Mouse (Mus musculus) right cerebral cortex, postnatal 4 days (tissue): ENCODE measurements around the gene Btnl6.
"Not testable (repeated sequence)": the region's sequence is repeated elsewhere in the genome, so short reads cannot be mapped to it uniquely, and the experiment has no call there.

ENCODE experiments used
- DNase-seq: peaks from one replicate; pipeline ENCODE4 v3.0.0-alpha.2; 2022

Gene Btnl6

DNA sequence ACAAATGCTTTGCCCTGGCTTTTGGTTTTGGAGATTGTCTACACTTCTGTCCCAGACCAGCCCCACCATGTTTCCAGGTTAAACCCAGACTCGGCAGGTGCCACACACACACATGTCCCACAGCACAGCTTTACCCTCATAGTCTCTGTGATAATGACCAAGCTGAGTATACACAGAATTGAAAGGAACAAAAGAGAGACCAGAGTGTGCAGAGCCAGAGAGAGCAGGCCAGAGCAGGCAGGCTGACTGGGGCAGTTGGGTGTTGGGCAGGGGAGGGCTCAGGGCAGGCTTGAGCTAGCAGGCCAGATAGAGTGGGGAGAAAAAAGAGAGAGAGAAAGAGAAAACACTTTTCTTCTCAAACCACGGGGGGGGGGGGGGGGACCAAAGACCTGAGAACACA lies 20.6 kb downstream of the Btnl6 start:
- no peak for DNase-seq

DNA sequence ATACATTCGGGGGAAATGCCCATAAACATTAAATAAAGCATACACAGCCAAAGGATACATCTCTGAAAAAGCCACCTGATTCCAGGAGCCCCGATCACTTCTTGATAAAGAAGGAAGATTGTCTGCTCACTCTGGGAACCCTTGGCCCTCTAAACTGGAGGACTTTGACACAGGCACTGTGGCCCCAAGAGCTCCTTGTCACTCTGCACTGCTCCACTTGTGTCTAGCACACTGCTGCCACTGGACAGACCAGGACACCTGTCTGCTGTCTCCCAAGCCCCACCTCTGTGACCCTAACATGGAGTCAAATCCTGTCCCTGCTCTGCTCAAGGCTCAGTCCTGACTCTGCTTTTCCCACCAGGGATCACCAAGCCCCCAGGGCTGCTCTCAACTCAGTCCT lies 22.0 kb downstream of the Btnl6 start:
- DNase-seq: not testable (repeated sequence)

DNA sequence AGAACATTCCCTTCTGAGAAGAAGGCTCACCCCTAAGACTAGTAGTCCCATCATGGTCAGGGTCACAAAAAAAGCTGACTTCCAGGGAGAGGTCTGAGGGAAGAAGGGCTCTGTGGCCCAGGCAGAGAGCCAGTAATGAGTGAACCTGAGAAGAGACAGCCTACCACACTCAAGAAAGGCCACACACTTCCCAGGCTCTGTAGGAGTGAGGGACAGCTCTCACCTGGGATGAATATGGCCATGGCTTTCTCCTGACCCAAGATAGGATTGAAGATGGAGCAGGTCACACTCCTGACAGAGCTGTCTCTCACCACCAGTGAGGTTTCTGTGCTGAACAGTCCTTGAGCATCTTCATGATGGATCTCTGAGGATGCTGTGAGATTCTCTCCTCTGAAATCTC lies 24.4 kb downstream of the Btnl6 start:
- no peak for DNase-seq

DNA sequence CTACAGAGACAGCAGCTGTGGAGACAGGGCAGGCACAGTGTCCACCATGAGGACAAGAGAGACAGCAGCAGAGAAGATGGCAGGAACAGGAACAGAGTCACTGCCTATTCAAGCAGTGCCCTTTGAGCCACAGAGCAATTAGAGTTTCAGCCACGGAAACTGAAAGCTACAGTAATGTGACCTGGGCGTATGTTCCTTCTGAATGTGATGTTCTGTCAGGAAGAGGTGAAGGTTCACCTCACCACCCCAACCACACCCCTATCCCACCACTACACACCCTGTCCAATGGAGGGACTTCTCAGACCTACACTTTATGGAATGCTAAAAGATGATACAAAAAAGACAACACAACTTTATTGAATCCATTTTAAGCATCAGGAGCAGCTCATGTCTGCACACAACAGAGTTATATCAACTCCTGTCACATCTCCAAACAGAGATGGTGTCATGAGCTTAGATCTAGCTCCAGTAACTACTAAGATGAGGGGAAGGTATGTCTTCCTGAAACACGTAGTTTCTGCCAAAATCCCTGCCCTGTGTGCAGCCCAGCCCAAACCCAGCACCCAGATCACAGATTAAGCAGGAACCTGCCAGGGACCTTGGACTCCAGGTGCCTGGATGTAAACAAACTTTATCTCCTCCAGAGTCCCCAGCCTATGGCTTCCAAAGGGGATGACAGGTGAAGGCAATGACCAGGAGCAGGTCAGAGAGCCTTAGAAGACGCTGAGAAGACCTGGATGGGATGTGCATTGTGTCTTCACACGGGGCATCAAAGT lies 39.7 kb downstream of the Btnl6 start, which contains the start of gene Btnl4:
Gene Btnl4, minus strand, starts transcription at position 81 of the 776 bp plus-strand sequence.
- DNase-seq: not testable (repeated sequence)

DNA sequence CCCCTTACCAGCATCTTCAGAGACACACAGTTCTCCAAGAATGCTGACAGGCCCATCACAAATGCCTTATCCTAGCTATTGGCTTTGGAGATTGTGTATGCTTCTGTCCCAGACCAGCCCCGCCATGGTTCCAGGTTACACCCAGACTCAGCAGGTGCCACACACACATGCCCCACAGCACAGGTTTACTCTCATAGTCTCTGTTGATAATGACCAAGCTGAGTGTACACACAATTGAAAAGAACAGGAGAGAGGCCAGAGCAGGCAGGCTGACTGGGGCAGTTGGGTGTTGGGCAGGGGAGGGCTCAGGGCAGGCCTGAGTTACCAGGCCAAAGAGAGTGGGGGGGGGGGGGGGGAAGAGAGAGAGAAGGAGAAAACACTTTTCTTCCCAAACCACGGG lies 40.7 kb downstream of the Btnl6 start:
- DNase-seq: no peak

DNA sequence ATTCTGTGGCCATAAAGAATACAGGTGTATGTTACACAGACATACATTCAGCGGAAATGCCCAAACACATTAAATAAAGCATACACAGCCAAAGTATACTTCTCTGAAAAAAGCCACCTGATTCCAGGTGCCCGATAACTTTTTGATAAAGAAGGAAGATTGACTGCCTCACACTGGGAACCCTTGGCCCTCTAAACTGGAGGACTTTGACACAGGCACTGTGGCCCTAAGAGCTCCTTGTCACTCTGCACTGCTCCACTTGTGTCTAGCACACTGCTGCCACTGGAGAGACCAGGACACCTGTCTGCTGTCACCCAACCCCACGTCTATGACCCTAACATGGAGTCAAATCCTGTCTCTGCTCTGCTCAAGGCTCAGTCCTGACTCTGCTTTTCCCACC lies 42.1 kb downstream of the Btnl6 start:
- DNase-seq: no peak

DNA sequence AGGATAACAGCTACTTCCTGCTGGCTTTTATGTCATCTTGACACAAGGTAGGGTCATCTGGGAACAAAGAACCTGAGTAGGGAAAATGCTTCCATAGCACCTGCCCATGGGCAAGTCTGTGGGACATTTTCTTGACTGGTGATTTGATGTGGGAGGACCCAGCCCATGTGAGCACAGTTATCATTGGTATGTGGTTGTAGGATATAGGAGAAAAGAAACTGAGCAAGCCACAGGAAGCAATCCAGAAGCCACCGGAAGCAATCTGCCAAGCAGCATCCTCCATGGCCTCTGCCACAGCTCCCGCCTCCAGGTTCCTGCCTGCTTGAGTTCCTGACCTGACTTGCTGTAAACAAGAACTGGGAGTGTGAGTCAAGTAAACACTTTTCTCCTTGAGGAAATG lies 46.7 kb downstream of the Btnl6 start:
- no peak for DNase-seq

DNA sequence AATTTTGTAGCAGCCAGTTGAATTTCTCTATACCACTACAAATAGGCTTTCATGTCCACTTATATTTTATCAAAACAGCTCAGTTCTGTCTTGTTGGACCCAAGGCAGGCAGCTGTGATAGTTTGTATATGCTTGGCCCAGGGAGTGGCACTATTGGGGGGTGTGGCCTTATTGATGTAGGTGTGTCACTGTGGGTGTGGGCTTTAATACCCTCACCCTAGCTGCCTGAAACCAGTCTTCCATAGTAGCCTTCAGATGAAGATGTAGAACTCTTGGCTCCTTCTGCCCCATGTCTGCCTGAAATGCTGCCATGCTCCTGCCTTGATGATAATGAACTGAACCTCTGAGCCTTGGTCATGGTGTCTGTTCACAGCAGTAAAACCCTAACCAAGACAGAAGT lies 51.2 kb downstream of the Btnl6 start:
- not testable (repeated sequence) for DNase-seq

DNA sequence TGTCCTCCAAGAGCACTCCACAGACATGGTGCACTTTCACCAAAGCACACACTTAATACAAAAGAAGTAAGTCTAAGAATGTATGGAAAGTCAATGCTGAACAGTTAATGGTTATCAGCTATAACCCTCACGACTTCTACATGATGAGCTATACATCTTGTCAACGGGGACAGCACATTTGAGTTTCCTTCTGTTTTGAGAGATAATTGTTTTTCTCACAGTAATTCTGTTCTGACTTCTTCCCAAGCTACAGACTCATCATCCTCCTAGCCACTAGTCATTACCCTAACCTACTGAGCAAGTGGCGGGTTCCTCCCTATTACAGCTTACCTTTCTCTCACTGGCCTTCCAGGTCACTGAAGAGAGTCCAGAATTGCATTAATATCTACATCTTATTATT lies 57.9 kb downstream of the Btnl6 start:
- no peak for DNase-seq
